Mouse (Mus musculus) olfactory bulb, adult 2 months (tissue): Measurements from ENCODE around the gene Gm16181. TPM values are rescaled to one million over a fixed set of nuclear protein-coding genes. Genes with fewer than 3 reads are reported as not detected.

Source experiments
- H3K27ac ChIP-seq: fragments of 200-500 bp; 2 replicates; pipeline ENCODE4 v1.5.1; 2012; ENCODE audit warnings: low read depth, low read length; ENCODE audit not compliant: insufficient read depth
- H3K4me1 ChIP-seq: fragments of 200-500 bp; 2 replicates; pipeline ENCODE4 v1.6.1; 2012; ENCODE audit warnings: low read length; ENCODE audit not compliant: control insufficient read depth, insufficient read depth
- H3K4me3 ChIP-seq: fragments of 200-500 bp; 2 replicates; pipeline ENCODE4 v1.5.1; 2012; ENCODE audit warnings: mild to moderate bottlenecking, low read depth, low read length, moderate library complexity; ENCODE audit not compliant: insufficient read depth
- CTCF ChIP-seq: fragments of 200-500 bp; IDR thresholded peaks from 2 replicates; pipeline ENCODE4 v1.5.1; 2012; ENCODE audit warnings: low read depth, mild to moderate bottlenecking, low read length, moderate library complexity; ENCODE audit not compliant: insufficient read depth
- POLR2A ChIP-seq: fragments of 200-500 bp; IDR thresholded peaks from 2 replicates; pipeline ENCODE4 v1.6.1; 2012; ENCODE audit warnings: mild to moderate bottlenecking, low read depth, low read length, moderate library complexity; ENCODE audit not compliant: insufficient read depth
- WGBS: fragments of 180-500 bp; shearing (Covaris S2); methylation state at CpG from one replicate; pipeline ENCODE4 v1.1.7; 2018; 5-methylcytosine and 5-hydroxymethylcytosine counted together
- polyA plus RNA-seq: library from polyadenylated mRNA; stranded (reverse); fragments of >200 nt; gene quantifications from 2 replicates; pipeline ENCODE4 v1.2.4, GENCODE M21; 2012; ENCODE audit warnings: low replicate concordance; ENCODE audit not compliant: missing spikeins, insufficient read depth, insufficient read length

Gm16181 gene
- polyA plus RNA-seq, 1 experiment: not detected

GRCm38 (mm10) chr17:35193881-35194843 lies 26.5 kb upstream of the Gm16181 start, which contains the start of gene Ltb:
Ltb (plus strand) TSS chr17:35194439.
- Histone ChIP-seq H3K27ac (no peak within 1 kb of the TSS), H3K4me1 (peaks cover 14% of the 10 kb centered on the region), H3K4me3 (peak within 1 kb of the TSS; percentile 44)
- WGBS: 85% methylated on average over 28 of the region's 28 CpGs
- TF ChIP-seq CTCF (no peak), POLR2A (no peak)

GRCm38 (mm10) chr17:35194844-35195630 lies 25.6 kb upstream of the Gm16181 start:
- TF ChIP-seq POLR2A: no peak
- H3K4me1 ChIP-seq: peaks cover 14% of the 10 kb centered on the region
- H3K27ac ChIP-seq: no peak overlapping the region
- peak overlapping the region; percentile 44 for H3K4me3 ChIP-seq
- WGBS: 52% methylated on average over 19 of the region's 19 CpGs

- no peak for TF ChIP-seq POLR2A
- TF ChIP-seq CTCF: peak; percentile 86
These were observed 24.9 kb upstream of the Gm16181 start for GRCm38 (mm10) chr17:35195631-35196320.

DNA sequence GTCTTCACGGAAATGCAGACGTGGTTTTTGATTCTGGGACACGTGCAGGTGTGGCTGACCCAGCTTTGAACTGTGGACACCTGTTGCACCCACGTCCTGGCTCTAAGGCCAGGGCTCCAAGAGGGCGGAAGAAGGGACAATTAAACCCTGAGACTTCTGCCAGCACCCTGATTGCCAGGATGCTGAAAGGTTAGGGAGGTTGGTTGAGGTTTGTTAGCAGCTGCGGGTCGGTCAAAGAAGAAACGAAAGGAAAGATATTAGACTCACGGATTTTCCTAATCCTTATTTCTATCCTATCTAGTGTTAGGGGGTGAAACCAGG lies 24.4 kb upstream of the Gm16181 start:
- H3K4me3 ChIP-seq: peak overlapping the region; percentile 44; the same call in 1 of the 2 replicates
- TF ChIP-seq POLR2A (no peak), CTCF (no peak)
- H3K4me1 ChIP-seq: peaks cover 14% of the 10 kb centered on the region
- no peak overlapping the region for H3K27ac ChIP-seq
- 34% methylated on average over 9 of the region's 9 CpGs for WGBS

More at GRCm38 (mm10) chr17:35195631-35196320, 24.9 kb upstream of the Gm16181 start:
- Histone ChIP-seq H3K27ac (no peak overlapping the region), H3K4me3 (peak overlapping the region; percentile 44), H3K4me1 (peaks cover 14% of the 10 kb centered on the region)
- WGBS: under 1% methylated on average over 66 of the region's 66 CpGs

DNA sequence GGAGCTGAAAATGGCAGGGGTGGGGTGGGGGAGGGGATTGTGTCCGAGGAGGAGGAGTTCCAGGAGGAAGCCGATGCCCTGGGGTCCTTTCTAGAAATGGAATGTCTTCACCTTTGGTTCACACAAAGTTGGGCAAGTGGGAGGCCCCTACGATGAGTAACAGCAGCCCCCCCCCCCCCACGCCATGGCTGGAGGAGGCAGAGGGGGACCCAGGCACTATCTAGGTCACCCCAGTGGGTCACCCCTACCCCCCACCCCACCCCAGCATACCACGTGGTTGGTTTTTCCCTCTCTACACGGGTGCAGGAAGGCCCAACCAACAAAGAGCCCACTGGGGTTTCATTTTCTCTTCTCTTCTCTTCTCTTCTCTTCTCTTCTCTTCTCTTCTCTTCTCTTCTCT lies 23.5 kb upstream of the Gm16181 start:
- peaks cover 16% of the 10 kb centered on the region for H3K4me1 ChIP-seq
- TF ChIP-seq CTCF (no peak), POLR2A (no peak)
- no peak overlapping the region for H3K27ac ChIP-seq
- no peak overlapping the region for H3K4me3 ChIP-seq
- 49% methylated on average over 6 of the region's 6 CpGs for WGBS

DNA sequence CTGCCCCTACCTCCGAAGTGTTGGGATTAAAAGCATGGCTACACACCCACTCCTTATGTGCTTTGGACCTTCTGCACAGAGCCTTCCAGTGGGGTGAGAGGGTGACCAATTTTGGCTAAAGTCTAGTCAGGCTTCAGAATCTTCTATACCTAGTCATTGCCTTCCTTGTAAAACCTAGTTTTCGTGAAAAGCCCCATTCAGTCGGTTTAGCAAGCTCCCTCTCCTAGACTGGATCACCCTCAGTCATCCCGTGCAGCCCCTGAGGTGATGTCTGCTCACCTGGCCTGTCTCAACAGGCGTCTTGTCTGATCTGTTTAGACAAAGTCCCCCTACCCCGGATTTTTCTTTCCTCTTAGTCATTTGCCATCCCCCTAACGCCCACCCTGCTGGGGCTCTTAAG lies 22.6 kb upstream of the Gm16181 start:
- 78% methylated on average over 7 of the region's 7 CpGs for WGBS
- Histone ChIP-seq H3K4me3 (no peak overlapping the region), H3K27ac (no peak overlapping the region), H3K4me1 (peaks cover 16% of the 10 kb centered on the region)
- no peak for TF ChIP-seq POLR2A
- no peak for TF ChIP-seq CTCF

GRCm38 (mm10) chr17:35198946-35199345 lies 21.7 kb upstream of the Gm16181 start:
- TF ChIP-seq POLR2A (no peak), CTCF (no peak)
- no peak overlapping the region for H3K4me3 ChIP-seq
- peaks cover 16% of the 10 kb centered on the region for H3K4me1 ChIP-seq
- H3K27ac ChIP-seq: no peak overlapping the region
- WGBS: 46% methylated on average over 8 of the region's 8 CpGs

GRCm38 (mm10) chr17:35200398-35200797 lies 20.2 kb upstream of the Gm16181 start:
- WGBS: 86% methylated on average over 11 of the region's 11 CpGs
- no peak overlapping the region for H3K4me3 ChIP-seq
- no peak for TF ChIP-seq POLR2A
- no peak for TF ChIP-seq CTCF
- H3K4me1 ChIP-seq: peaks cover 16% of the 10 kb centered on the region
- H3K27ac ChIP-seq: no peak overlapping the region

DNA sequence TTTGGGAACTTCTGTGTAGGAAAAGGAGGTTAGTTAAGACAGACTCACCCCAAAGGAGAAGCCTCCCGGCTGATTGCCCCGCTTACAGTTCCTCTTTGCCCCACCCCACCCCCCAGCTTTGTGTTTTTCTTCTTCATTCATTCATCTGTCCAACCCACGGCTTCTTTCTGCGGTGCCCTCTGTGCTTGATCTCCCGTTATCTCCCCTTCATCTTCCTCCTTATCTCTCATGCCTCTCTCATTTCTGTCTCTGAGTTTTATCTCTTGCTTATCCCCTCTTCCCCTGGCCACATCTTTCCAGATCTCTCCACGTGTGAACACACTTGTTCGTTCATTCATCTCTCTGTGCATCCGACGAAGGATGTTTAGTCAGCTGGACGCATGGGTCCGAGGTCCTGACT lies 19.5 kb upstream of the Gm16181 start:
- H3K4me1 ChIP-seq: peaks cover 9% of the 10 kb centered on the region; the same call in 1 of the 2 replicates
- no peak for TF ChIP-seq CTCF
- TF ChIP-seq POLR2A: no peak
- H3K27ac ChIP-seq: no peak overlapping the region
- 81% methylated on average over 11 of the region's 11 CpGs for WGBS
- no peak overlapping the region for H3K4me3 ChIP-seq
